In the genomic region with DNA sequence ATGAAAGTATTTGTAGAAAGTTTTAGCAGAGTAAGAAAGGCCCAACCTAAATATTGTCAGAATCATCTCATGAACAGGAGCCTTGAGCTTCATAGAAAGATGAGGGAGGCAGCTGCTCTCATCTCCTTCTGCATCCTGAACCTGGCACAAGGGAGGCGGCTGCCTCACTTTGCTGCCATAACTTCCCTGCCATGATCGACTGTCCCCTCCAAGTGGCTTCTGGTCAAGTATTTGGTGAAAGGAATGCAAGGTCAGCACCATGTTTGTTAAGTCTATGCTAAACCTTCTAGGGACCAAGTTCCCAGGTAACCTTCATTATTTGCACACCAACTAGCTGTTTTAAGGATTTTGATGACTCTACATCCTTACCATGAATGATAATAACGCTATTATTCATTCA, we compare ENCODE assay signal across 25 mouse cellular contexts.
"Had no signal": no experiment of that assay in that cellular context is flagged by ENCODE, and none has a peak within 500 bp of the region (broad histone marks: within the 10 kb centered on the region; RNA-seq: fewer than 3 reads in every experiment).

No protein-coding gene starts in this region.

- H3K27me3 ChIP-seq: heart, embryonic 15.5 days; hindbrain, embryonic 12.5 days; intestine, embryonic 15.5 days; limb, embryonic 15.5 days had no signal

- H3K27ac ChIP-seq: heart, embryonic 13.5 days; heart, embryonic 15.5 days; hindbrain, embryonic 10.5 days; hindbrain, embryonic 12.5 days; hindbrain, embryonic 14.5 days; intestine, embryonic 15.5 days; layer of hippocampus, adult 2 months; limb, embryonic 13.5 days; limb, embryonic 15.5 days; liver, embryonic 12.5 days; liver, embryonic 14.5 days had no signal

- ATAC-seq: hindbrain, embryonic 16.5 days; inflammation-experienced regulatory T-cells, adult 6 months; intestine, embryonic 15.5 days; intestine, postnatal 0 days; liver, embryonic 12.5 days had no signal

- H3K4me1 ChIP-seq: liver, embryonic 12.5 days had no signal

- H3K9ac ChIP-seq: heart, embryonic 13.5 days; heart, embryonic 15.5 days; hindbrain, embryonic 12.5 days; hindbrain, embryonic 14.5 days; intestine, embryonic 15.5 days; limb, embryonic 13.5 days; limb, embryonic 15.5 days; liver, embryonic 12.5 days; liver, embryonic 14.5 days had no signal

- H3K4me2 ChIP-seq: heart, embryonic 11.5 days; heart, embryonic 13.5 days; heart, embryonic 15.5 days; hindbrain, embryonic 12.5 days; hindbrain, embryonic 14.5 days; intestine, embryonic 15.5 days; limb, embryonic 13.5 days; limb, embryonic 15.5 days; liver, embryonic 12.5 days had no signal

- DNase-seq: gastrocnemius, postnatal 10 days; gastrocnemius, postnatal 25 days; heart, postnatal 14 days; heart, postnatal 36 days; kidney, adult 18-20 months; kidney, adult 8-10 months; kidney, postnatal 10 days; kidney, postnatal 25 days; kidney, postnatal 4 days; left cerebral cortex, postnatal 4 days had no signal

- H3K4me3 ChIP-seq: heart, embryonic 13.5 days; heart, embryonic 15.5 days; hindbrain, embryonic 10.5 days; hindbrain, embryonic 12.5 days; intestine, embryonic 15.5 days; layer of hippocampus, adult 2 months; limb, embryonic 13.5 days; limb, embryonic 15.5 days; liver, embryonic 12.5 days had no signal

- H3K36me3 ChIP-seq: heart, embryonic 13.5 days; heart, embryonic 15.5 days; hindbrain, embryonic 10.5 days; hindbrain, embryonic 12.5 days; intestine, embryonic 15.5 days; limb, embryonic 13.5 days; limb, embryonic 15.5 days; liver, embryonic 12.5 days had no signal

- H3K9me3 ChIP-seq: heart, embryonic 13.5 days; heart, embryonic 15.5 days; hindbrain, embryonic 10.5 days; hindbrain, embryonic 12.5 days; intestine, embryonic 15.5 days; limb, embryonic 13.5 days; limb, embryonic 15.5 days; liver, embryonic 12.5 days had no signal
